Mouse (Mus musculus): ENCODE data around the gene Zfp276. TPM values are rescaled to one million over a fixed set of nuclear protein-coding genes. Genes with fewer than 3 reads are reported as not detected.
A peak's percentile ranks its signal among the peaks of the same experiment; 100 is the strongest.
"Not testable (repeated sequence)": the region's sequence is repeated elsewhere in the genome, so short reads cannot be mapped to it uniquely, and the experiment has no call there.

The Zfp276 gene
- total RNA-seq (2021), result 10 to 100 TPM in 1 of 2 experiments, 1 to 10 TPM in 1; 9.4 to 10.8 TPM

DNA sequence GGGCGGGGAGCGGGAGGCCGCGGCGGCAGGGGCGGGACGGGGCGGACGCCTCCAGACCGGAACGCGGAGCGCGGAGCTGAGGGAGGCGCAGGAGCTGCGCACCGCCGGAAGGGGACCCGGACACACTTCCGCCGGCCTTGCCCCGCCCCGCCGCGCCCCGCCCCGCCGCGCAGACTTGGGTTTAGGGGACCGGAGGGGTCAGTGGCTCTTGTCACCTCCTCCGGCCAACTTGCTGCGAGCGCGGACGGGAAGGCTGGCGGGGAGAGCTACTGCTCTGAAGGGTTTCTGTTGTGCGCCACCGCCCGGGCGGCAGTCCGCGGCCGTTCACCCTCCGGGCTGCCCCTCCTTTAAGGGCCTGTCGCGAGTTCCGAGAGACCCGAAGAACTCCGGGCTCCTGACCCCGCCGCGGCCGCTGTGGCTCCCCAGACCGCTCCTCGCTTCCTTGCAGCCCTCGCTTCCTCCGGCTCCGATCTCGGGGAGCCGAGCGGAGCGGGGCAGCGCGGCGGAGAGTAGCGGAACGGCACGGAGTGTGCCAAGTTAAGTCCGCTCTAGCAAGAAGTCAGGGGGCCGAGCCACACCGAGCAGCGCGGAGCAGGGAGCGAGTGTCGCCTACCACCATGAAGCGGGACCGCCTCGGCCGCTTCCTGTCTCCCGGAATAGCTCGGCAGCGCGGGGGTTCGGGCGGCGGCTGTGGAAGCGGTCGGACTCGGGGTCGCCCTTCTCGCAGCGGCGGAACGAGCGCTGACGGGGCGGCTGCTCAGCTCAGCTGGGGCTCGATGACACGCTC lies at the start of gene Zfp276, which contains the start of gene Vps9d1:
Zfp276 (plus strand) TSS at position 97 of the 787 bp plus-strand sequence.
Vps9d1 (minus strand) TSS at position 250 of the 787 bp plus-strand sequence.
- intact Hi-C loops (cut with DNase I), result no loop called here
- peak; percentile 88 to 91 for DNase-seq

DNA sequence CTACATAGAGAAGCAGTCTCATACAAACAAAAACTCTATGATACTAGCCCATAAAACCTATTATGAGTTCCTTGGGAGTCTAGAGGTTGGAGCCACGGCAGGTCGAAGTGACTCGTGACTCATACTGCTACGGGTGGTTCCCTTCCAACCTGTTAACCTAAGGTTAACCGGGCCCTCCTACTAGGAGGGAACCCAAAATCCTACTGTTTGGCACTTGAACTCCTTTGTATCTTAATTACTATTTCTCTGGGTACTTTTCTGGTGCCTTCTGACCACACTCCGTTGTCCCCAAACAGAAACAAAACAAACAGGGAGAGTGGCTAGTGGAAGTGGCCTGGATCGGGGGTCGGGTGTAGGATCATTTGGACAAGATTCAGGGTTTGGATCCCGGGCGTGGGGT lies 42.1 kb upstream of the Zfp276 start:
- DNase-seq, result no peak
- intact Hi-C loops (cut with DNase I), result no loop called here

DNA sequence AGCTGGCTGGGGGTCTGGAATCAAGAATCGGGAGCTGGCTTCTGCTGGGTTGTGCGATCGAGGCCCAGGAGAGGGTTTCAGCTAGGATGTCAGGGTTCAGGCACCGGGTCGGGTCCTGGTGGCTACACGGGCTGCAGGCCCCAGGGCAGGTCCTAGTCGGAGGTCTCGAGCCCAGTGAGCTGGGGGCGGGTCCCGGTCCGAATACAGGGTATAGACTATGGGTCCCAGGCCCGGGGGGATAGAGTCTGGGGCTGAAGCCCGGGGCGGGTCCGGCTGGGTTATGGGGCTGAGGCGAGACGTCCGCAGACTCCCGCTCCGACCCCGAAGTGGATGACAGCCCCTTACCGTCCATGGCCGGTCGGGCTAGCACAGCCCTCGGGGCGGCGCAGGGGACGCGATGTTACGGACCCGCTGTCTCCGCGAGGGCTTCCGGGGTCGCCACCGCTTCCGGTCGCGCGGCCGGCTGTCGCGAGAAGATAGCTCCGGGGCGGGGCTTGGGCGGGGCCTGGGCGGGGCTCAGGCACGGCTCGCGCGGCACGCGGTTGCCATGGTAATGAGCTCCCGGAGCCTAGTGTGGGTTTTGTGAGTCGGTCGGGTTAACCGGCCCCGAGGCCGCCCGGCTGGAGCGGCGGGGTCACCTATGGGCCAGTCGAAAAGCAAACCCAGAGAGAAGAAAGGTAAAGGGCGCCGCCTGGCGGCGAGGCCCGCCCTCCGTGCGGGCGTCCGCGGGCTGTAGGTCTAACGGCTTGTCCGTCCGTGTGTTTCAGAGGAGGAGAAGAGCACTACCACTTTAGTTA lies 41.5 kb upstream of the Zfp276 start, which contains the start of the genes Chmp1a and Spata33:
Chmp1a (minus strand) TSS at position 443 of the 797 bp plus-strand sequence.
Spata33 (plus strand) TSS at position 512 of the 797 bp plus-strand sequence.
- intact Hi-C loops (cut with DNase I), result no loop called here
- DNase-seq, result peak; percentile 83 to 91

DNA sequence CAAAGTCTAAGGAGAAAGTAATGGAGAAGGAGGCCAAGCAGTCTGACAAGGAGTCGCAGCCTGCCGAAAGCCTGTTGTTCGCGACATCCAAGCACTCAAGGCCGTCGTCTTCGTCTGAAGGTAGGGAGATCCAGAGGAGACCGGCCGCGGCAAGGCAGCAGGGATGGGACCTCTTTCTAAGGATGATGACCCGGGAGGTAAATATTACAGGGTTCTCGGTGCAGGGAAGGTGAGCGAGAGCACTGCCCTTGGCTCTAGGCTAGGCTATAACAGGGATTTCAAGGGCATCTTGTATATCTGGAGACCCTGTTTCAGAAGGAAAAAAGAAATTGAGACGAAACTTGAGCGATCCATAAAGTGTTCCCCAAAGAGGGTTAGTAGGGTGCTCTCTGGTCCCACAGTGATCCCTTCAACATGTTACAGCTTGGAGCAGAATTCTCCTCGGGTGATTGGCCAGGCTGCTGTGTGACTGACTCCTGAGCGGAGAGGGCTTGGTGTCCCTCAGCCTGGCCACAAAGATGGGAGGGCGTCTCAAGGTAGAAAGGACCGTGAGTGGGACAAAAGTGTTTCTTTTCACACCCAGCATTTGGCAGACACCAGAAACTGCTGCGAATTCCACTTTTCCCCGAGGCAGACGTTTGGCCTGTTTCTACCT lies 40.8 kb upstream of the Zfp276 start:
- no peak for DNase-seq
- intact Hi-C loops (cut with DNase I), result no loop called here

DNA sequence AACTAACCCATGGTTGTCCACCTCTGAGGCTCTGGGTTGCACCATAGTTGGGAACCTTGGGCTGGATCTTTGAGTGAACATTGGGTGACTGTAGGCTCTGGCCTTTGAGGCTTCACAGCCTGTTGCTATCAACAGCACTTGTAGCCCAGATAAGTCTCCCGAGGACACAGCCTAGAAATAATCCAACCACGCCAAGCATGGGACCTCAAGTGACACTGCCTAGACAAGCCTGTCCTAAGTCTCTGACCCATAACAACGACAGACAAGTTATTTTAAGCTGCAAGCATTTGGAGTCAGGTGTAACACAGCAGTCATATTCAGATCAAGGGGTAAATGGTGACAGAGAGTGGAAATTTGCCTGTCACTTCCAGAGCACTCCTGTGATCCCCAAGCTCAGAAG lies 38.6 kb upstream of the Zfp276 start:
- DNase-seq, result no peak
- intact Hi-C loops (cut with DNase I), result no loop called here

DNA sequence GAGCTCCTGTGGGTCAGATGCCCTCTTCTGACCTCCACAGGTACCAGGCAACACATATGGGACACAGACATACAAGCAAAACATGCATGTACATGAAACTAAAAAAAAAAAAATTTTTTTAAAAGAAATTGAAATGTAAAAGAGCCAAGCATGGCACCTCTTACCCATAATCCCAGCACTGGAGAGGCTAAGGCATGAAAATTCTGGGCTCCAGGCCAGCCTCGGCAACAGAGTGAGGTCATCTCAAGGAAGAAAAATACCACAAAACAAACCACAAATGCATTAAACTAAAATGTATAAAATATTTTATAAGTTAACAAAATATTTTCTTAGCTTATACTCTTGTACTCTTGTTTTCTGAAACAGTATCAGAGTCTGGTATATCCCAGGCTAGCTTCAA lies 33.1 kb upstream of the Zfp276 start:
- DNase-seq, result no peak
- intact Hi-C loops (cut with DNase I), result loop anchor here (10.0 kb wide), 1 partner anchor 746 kb away; the partner anchor contains the start of genes Ctu2 and Rnf166

DNA sequence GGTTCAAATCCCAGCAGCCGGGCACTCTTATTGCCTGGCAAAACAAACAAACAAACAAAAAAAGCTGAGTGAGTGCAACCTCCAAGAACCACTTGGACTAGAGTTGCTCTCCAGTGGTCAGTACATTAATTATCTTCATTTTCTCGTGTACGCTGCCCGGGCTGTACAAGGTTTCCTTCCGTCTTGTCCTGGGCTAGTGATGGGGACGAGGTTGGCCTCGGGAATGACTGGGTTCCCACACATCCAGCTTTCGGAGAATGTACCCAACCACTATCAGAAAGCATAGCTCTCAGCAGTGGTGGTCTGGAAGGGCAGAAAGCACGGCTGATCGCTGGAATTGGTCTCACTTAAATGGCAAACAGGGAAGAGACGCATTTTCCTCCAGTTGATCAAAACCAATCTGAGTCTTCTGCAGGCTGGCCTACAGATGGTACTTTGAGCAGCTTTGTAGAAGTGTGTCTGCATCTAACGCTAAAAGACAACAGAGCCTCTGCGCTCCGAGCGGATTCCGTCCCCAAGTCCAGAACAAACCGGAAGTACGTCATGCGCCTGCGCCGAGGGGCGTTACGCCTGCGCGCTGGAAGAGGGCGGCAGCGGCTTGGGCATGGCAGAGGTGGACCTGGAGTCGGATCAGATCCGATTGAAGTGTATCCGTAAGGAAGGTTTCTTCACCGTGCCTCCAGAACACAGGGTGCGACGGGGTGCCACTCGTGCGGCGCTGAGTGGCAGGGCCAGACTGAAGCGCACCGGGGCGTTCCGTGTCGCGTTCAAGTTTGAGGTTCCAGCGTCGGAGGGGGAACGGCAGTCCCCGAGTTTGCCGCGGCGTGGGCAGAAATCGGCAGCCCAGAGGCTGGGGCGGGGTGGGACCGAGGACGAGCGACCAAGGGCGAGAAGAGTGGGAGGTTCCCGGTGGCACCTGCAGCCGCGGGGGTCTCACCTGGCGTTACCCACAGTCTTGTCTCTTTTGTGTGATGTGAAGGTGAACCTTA lies 29.4 kb upstream of the Zfp276 start, which contains the start of gene Cdk10:
Cdk10 (plus strand) TSS at position 565 of the 989 bp plus-strand sequence.
- intact Hi-C loops (cut with DNase I), result loop anchor here (10.0 kb wide), 1 partner anchor 750 kb away; the partner anchor contains the start of genes Ctu2 and Rnf166

DNA sequence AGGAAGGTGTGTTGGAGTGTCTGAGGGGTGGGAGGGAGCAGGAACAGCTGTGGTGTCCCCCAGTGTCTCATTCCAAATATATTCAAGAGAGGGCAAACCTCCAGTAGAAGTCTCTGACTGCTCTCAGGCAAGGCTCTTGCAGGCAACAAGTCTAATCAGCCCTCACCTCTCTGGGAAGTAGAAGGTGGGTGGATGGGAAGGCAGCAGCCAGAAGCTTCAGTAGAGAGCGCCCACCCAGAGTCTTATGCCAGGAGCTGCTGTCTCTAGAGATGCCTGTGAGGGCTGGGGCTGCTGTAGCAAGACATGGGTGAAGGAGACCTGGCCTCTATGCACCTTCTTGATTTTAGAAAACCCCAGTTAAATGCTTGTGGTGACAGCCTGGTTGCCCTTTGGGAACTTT lies 25.6 kb upstream of the Zfp276 start:
- no peak for DNase-seq
- intact Hi-C loops (cut with DNase I), result loop anchor here (10.0 kb wide), 1 partner anchor 754 kb away; the partner anchor contains the start of genes Ctu2 and Rnf166

More for the DNA sequence above, 29.4 kb upstream of the Zfp276 start, which contains the start of gene Cdk10:
- peak; percentile 94 to 96 for DNase-seq

DNA sequence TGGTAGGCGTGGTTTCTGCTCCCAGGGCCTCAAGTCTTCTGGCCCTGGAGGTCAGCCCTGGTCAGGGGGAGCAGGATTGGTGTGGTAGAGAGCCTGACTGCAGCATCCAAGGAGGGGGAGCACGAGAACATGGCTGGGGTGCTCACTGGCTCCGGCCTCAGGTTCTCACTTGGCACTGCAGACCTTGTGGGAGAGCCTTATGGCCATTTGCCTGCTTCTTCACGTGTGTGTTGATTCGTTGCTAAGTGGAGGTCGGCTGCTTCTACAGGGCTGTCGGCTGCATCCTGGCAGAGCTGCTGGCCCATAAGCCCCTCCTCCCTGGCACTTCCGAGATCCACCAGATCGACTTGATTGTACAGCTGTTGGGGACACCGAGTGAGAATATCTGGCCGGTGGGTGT lies 23.7 kb upstream of the Zfp276 start:
- DNase-seq; intact Hi-C loops (cut with DNase I): not testable (repeated sequence)

DNA sequence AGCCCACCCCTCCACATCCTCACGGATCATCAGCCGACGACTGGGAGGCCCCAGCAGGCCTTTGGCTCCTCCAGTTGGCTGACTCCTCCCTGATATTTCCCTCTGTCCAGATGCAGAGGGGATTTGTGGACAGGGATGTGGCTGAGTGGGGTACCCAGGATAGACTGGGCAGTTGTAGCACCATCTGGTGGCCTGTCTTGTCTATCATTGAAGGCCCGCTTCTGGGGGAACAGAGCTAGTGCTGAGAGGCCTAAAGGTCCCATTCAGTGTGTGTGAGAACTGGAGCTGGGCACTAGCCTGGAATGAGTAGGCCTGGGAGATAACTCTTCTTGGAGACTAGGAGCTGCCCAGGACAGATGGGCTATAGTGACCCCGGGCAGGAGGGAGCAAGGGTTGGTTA lies 22.3 kb upstream of the Zfp276 start:
- intact Hi-C loops (cut with DNase I), result no loop called here

DNA sequence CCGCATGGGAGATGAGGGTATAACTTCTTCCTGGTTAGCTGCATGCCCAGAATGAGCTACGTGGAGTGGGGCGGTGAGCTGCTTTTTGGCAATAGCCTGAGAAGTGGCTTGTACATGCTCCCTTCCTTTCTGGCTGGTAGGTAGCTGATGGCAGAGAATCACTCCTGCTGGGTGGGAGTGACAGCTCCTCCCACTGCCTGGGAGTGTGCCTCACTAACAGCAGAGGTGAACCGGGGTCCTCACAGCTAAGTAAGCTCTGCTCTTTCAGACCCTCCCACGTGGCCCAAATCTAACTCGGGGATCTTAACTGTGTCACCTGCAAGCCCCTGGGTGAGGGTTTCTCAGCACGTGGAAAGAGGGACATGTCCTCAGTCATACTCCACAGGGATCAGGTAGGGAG lies 21.4 kb upstream of the Zfp276 start:
- DNase-seq, result no peak
- intact Hi-C loops (cut with DNase I), result no loop called here

More for the DNA sequence above, 22.3 kb upstream of the Zfp276 start:
- no peak for DNase-seq

DNA sequence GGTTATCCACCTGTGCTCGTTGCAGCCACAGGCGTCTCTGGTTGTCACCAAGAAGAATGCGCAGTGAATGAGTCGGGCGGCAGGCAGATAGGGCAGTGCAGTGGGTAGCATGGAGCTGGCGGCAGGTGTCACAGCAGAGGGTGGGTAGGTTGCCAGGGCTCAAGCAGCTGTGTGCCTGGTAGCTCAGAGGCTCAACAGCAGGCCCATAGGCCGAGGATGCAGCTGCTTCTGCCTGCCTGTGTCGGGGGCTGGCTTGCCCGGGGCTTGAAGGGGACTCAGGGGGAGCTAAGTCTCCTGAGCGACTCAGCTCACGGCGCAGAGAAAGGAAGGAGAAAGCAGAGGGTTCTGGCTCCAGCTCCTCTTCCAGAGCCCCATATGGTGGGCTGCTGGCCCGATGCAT lies 20.7 kb upstream of the Zfp276 start:
- intact Hi-C loops (cut with DNase I), result no loop called here
- DNase-seq, result no peak

DNA sequence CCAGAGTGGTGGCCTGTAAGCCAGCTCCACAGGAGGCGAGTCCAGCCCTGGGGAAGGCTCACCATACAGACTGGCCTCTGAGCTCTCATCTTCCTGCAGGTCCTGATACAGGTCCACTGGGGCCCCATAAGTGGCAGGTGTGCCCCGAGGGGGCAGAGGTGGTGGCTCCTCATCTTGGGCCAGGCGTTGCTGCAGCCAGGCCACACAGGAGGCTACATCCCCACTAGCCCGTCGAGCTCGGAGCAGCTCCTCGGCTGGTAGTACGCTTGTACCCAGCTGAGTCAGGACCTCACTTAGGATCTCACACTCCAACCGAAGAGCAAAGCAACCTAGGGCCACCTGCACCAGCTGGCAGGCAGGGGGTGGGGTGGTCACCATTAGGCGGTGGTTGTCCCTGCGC lies 20.2 kb upstream of the Zfp276 start:
- intact Hi-C loops (cut with DNase I), result no loop called here
- no peak for DNase-seq

DNA sequence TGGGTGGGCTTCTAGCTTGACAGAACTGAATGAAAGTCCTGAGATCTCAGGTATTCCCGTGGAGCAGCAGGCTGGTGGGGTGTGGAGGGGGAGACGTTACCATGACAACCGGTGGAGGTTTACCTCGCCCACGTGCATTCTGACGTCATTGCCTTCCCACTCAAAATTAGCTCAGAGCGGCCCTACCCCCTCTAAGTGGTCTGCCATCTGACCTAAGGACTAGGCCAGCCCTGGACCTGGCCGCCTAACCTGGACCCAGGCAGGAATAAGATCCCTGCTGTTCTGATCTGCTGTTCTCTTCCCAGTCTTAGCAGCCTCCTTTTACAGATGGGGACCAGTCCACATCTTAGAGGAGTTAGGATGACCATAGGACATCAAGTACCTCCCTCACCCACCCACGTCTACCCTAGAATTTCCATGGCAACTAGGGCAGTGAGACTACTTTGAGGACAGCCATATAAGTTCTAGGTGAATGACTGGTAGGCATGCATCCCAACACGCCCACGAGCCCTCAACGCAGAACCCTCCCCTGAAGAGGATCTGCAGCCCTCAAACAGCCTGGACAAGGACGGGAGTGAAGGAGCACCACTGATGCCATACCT lies 19.0 kb upstream of the Zfp276 start:
- intact Hi-C loops (cut with DNase I), result no loop called here
- DNase-seq, result no peak

DNA sequence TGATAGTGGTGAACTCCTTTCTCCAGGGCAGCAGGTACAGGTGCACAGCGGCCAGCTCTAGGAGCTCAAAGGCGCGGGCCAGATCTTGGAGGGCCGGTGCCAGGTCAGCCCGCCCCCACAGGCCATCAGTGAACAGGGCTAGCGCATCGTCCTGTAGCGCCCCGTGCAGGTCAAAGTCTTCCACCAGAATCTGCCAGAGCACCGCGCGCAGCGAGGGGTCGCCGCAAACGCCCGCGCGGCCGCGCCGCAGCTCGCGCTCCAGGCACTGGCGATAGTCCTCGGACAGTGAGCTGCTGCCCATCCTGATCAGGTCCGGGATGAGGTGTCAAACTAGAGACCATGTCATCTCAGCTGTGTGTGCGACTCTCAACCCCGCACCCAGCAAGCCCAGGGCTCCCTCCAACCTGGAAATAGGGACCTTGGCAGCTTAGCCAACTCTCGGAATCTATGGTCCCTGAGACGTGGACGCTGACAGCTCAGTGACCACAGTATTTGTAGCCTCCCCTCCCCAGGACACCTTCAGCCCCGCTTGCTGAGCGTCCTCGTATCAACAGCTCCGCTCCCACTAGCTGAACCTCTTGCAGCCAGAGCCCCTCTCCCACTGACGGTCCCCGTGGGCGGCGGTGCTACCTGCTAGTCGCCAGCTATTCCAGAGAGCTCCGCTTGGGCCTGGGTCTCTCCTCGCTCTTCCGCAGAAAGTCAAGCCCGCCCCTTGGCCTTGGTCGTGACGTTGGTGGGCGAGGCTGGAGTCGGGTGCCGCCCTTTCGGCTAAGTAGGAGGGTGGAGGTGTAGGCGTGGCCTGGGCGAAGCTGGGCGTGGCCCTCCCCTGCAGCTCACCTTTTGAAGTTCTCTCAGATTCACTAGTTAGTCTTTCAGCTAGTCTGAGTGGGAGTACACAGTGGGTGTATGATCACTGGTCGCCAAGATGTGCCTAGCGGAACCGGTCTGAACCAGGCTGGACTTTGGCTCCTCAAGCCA lies 18.2 kb upstream of the Zfp276 start, which contains the start of gene Spata2l:
Spata2l (minus strand) TSS at position 714 of the 978 bp plus-strand sequence.
- DNase-seq, result peak; percentile 80 to 83
- intact Hi-C loops (cut with DNase I), result no loop called here

DNA sequence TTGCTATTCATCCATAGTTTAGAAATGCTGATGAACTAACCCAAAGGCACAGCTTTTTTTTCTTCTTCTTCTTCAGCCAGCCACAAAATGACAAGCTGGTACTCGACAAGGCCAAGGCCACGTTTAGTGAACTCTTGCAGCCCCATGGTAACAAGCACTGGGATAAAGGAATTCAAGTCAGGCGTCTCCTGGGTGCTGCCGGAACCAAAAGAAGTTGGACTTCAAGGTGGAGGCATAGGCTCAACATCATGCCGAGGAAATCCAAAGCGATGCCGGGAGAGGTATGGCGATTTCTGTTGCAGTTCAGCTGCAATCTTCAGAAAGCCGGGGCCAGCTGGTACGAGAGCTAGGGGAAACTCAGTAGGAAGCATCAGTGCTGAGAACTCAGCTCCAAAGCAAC lies 14.6 kb upstream of the Zfp276 start:
- DNase-seq, result no peak
- intact Hi-C loops (cut with DNase I), result no loop called here

DNA sequence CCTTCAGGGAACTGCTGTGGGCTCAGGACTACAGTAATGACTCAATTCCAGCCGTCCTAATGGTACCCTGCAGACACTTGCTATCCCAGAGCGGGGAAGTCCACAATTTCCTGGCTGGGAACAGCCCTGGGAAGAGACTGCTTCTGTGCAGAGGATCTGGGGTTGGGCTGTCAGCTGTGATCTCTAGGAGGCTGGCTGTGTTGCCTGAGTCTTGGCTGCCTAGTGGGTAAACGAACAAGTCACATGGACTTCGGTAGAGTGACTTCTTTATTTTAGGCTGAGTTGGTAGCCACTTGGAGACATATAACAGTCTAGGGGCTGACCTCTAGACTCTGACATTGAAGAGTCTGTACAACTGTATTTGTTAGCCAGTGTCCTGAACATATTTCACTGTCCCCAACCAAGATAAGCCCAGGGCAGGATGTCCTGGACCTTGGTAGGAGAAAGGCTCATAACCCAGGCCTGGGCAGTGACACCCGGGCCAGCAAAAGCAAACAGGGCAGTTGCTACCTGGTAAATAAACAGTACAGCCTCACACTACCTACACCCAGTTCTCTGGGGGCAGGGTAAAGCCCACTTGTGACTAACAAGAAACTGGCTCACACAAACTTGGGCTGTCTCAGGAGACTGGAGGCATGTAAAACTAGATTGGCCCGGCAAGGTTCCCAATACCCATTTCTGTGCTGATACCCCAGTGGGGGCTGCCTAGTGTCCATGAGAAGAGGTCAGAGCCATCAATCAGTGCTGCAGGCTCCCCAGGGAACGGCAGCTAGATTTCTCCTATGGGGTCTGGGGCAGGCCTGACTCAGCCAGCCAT lies 11.7 kb upstream of the Zfp276 start:
- DNase-seq, result no peak
- intact Hi-C loops (cut with DNase I), result no loop called here

All from heart, postnatal 36 days (tissue).